Mouse (Mus musculus): ENCODE measurements at regions not wholly inside any gene's neighbourhood (a gene's known extent, or its start where the extent isn't known, plus 50 kb on each side); places are given as distances from the start of the nearest gene placed in this dataset.

GRCm38 (mm10) chr14:47818641-47819040, 170.4 kb downstream of the Ktn1 start:
- TF ChIP-seq CTCF (conservative IDR thresholded peaks at IDR 0.05; ENCODE audit: insufficient read depth, insufficient read length, low read depth, low read length): no peak
- no peak for TF ChIP-seq POLR2A (IDR thresholded peaks at IDR 0.05; ENCODE audit: low read depth, low read length)
